Mouse (Mus musculus) midbrain, postnatal 0 days (tissue): ENCODE data around the gene Fam20a. TPM values are rescaled to one million over a fixed set of nuclear protein-coding genes. Genes with fewer than 3 reads are reported as not detected.

Source experiments
- ATAC-seq: fragments of 200-750 bp; cut with Nextera tagmentation; 2 replicates; pipeline ENCODE4 v1.8.0; 2017; ENCODE audit warnings: moderate number of reproducible peaks, mild to moderate bottlenecking, moderate TSS enrichment, moderate library complexity; ENCODE audit not compliant: low FRiP score
- DNase-seq: peaks from one replicate; pipeline ENCODE4 v3.0.0-alpha.2; 2015; ENCODE audit warnings: low spot score
- H3K27ac ChIP-seq: fragments of 300-500 bp; sonication (generic); 2 replicates; pipeline ENCODE4 v1.5.1; 2014; ENCODE audit warnings: low read depth, mild to moderate bottlenecking, low read length, mixed read lengths
- H3K27me3 ChIP-seq: fragments of 300-500 bp; sonication (generic); 2 replicates; pipeline ENCODE4 v1.6.1; 2014; ENCODE audit warnings: low read length, control low read depth, mixed read lengths; ENCODE audit not compliant: insufficient read depth
- H3K36me3 ChIP-seq: fragments of 300-500 bp; sonication (generic); 2 replicates; pipeline ENCODE4 v1.6.1; 2014; ENCODE audit warnings: low read length, control low read depth, mixed read lengths; ENCODE audit not compliant: insufficient read depth
- H3K4me1 ChIP-seq: fragments of 300-500 bp; sonication (generic); 2 replicates; pipeline ENCODE4 v1.6.1; 2014; ENCODE audit warnings: mild to moderate bottlenecking, control low read depth, antibody characterized with exemption, low read length, mixed read lengths; ENCODE audit not compliant: insufficient read depth
- H3K4me2 ChIP-seq: fragments of 300-500 bp; sonication (generic); 2 replicates; pipeline ENCODE4 v1.6.1; 2014; ENCODE audit warnings: low read depth, mild to moderate bottlenecking, low read length, mixed read lengths; ENCODE audit not compliant: poor library complexity, severe bottlenecking
- H3K4me3 ChIP-seq: fragments of 300-500 bp; sonication (generic); 2 replicates; pipeline ENCODE4 v1.5.1; 2014; ENCODE audit warnings: low read depth, mild to moderate bottlenecking, low read length, moderate library complexity
- H3K9ac ChIP-seq: fragments of 300-500 bp; sonication (generic); replicated peaks from 2 replicates; pipeline ENCODE4 v1.6.1; 2014; ENCODE audit warnings: mild to moderate bottlenecking, low read length, moderate library complexity, mixed read lengths; ENCODE audit not compliant: poor library complexity, severe bottlenecking
- H3K9me3 ChIP-seq: fragments of 300-500 bp; sonication (generic); 2 replicates; pipeline ENCODE4 v1.6.1; 2016; ENCODE audit warnings: low read length, control low read depth
- CTCF ChIP-seq: IDR thresholded peaks from 2 replicates; pipeline ENCODE4 v1.5.1; 2016; ENCODE audit warnings: antibody characterized with exemption, mild to moderate bottlenecking
- WGBS: fragments of 180-500 bp; shearing (Covaris S2); extraction: QIAGEN DNeasy Blood & Tissue Kit; methylation state at CpG from one replicate; pipeline ENCODE4 v1.1.7; 2014; 5-methylcytosine and 5-hydroxymethylcytosine counted together
- polyA plus RNA-seq: library from polyadenylated mRNA; unstranded; fragments of >200 nt; fragmentation: Nextera tagmentation; extraction: Ambion mirVana; gene quantifications from 2 replicates; pipeline ENCODE4 v1.2.1, GENCODE M21; 2015
- total RNA-seq: library from RNA; depleted of rRNA; stranded (reverse); fragments of >200 nt; gene quantifications from 2 replicates; pipeline ENCODE4 v1.2.3, GENCODE M21; 2014

The Fam20a gene
- total and polyA plus RNA-seq, 2 experiments from 2014 or later = 6.1 to 8.9 TPM

GRCm38 (mm10) chr11:109754105-109754602, 32.1 kb upstream of the Fam20a start:
- WGBS = 69% methylated on average over 7 of the region's 7 CpGs
- no peak overlapping the region for H3K4me3 ChIP-seq
- DNase-seq (peak; percentile 77), ATAC-seq (peak; percentile 56; the same call in 1 of the 2 replicates)
- H3K27ac ChIP-seq = peak overlapping the region; percentile 26; the same call in 1 of the 2 replicates
- no peak overlapping the region for H3K4me2 ChIP-seq
- H3K36me3 ChIP-seq = no peaks in the 10 kb centered on the region
- TF ChIP-seq CTCF = no peak
- H3K9me3 ChIP-seq = no peaks in the 10 kb centered on the region
- no peak overlapping the region for H3K9ac ChIP-seq
- H3K4me1 ChIP-seq = 0 out of 2 replicates have a peak, but pooled peaks cover 6% of the 10 kb centered on the region
- no peaks in the 10 kb centered on the region for H3K27me3 ChIP-seq

GRCm38 (mm10) chr11:109751636-109752603, 29.8 kb upstream of the Fam20a start:
- H3K4me2 ChIP-seq = no peak overlapping the region
- H3K9ac ChIP-seq = 0 out of 2 replicates have a peak overlapping the region, but pooled peaks have one; percentile 5
- H3K36me3 ChIP-seq = no peaks in the 10 kb centered on the region
- TF ChIP-seq CTCF = no peak
- no peak overlapping the region for H3K27ac ChIP-seq
- no peaks in the 10 kb centered on the region for H3K27me3 ChIP-seq
- 43% methylated on average over 12 of the region's 12 CpGs for WGBS
- no peak overlapping the region for H3K4me3 ChIP-seq
- DNase-seq (no peak), ATAC-seq (no peak)
- 0 out of 2 replicates have a peak, but pooled peaks cover 6% of the 10 kb centered on the region for H3K4me1 ChIP-seq
- no peaks in the 10 kb centered on the region for H3K9me3 ChIP-seq

- Histone ChIP-seq H3K27ac (no peak overlapping the region), H3K9ac (no peak overlapping the region), H3K4me3 (no peak overlapping the region), H3K4me1 (no peaks in the 10 kb centered on the region), H3K9me3 (no peaks in the 10 kb centered on the region), H3K36me3 (no peaks in the 10 kb centered on the region), H3K4me2 (no peak overlapping the region), H3K27me3 (no peaks in the 10 kb centered on the region)
- WGBS = 74% methylated on average over 4 of the region's 4 CpGs
- ATAC-seq = no peak
- no peak for DNase-seq
- no peak for TF ChIP-seq CTCF
Measured at GRCm38 (mm10) chr11:109745210-109745609, 23.1 kb upstream of the Fam20a start.

- no peak for TF ChIP-seq CTCF
- Histone ChIP-seq H3K4me1 (no peaks in the 10 kb centered on the region), H3K9me3 (no peaks in the 10 kb centered on the region), H3K4me2 (no peak overlapping the region), H3K36me3 (no peaks in the 10 kb centered on the region), H3K4me3 (no peak overlapping the region), H3K27me3 (no peaks in the 10 kb centered on the region), H3K27ac (no peak overlapping the region), H3K9ac (no peak overlapping the region)
- ATAC-seq (no peak), DNase-seq (no peak)
- 85% methylated on average over 3 of the region's 3 CpGs for WGBS
Measured at GRCm38 (mm10) chr11:109737967-109738366, 15.9 kb upstream of the Fam20a start.

- no peaks in the 10 kb centered on the region for H3K9me3 ChIP-seq
- TF ChIP-seq CTCF = no peak
- DNase-seq (no peak), ATAC-seq (no peak)
- WGBS = 85% methylated on average over 3 of the region's 3 CpGs
- H3K4me3 ChIP-seq = no peak overlapping the region
- H3K4me1 ChIP-seq = no peaks in the 10 kb centered on the region
- H3K4me2 ChIP-seq = no peak overlapping the region
- no peak overlapping the region for H3K9ac ChIP-seq
- no peaks in the 10 kb centered on the region for H3K27me3 ChIP-seq
- no peak overlapping the region for H3K27ac ChIP-seq
- H3K36me3 ChIP-seq = no peaks in the 10 kb centered on the region
Measured at GRCm38 (mm10) chr11:109736406-109736805, 14.3 kb upstream of the Fam20a start.

GRCm38 (mm10) chr11:109734341-109734740, 12.3 kb upstream of the Fam20a start:
- no peak for DNase-seq
- H3K4me1 ChIP-seq = no peaks in the 10 kb centered on the region
- ATAC-seq = no peak
- H3K9ac ChIP-seq = no peak overlapping the region
- H3K9me3 ChIP-seq = no peaks in the 10 kb centered on the region
- H3K27me3 ChIP-seq = no peaks in the 10 kb centered on the region
- H3K4me2 ChIP-seq = no peak overlapping the region
- no peak for TF ChIP-seq CTCF
- no peak overlapping the region for H3K4me3 ChIP-seq
- H3K36me3 ChIP-seq = no peaks in the 10 kb centered on the region
- no peak overlapping the region for H3K27ac ChIP-seq
- 91% methylated on average over 1 of the region's 1 CpGs for WGBS
